Mouse (Mus musculus): ENCODE measurements around the gene Aars.

Gene Aars

GRCm38 (mm10) chr8:111092326-111092725 is 59.4 kb downstream of the Aars start, which contains the start of gene Clec18a:
Clec18a (minus strand) TSS chr8:111092426.
- in situ Hi-C loops (cut with MboI, MseI): loop anchor here in 1 of 2 experiments (5.0 kb wide), 1 partner anchor 35 kb away; the partner anchor contains the start of gene Exosc6

- in situ Hi-C loops (cut with MboI, MseI): loop anchor here in 1 of 2 experiments (5.0 kb wide), 1 partner anchor 37 kb away; the partner anchor contains the start of gene Exosc6
Observed at GRCm38 (mm10) chr8:111093865-111094718, 61.1 kb downstream of the Aars start, which contains the start of gene Pdpr. Pdpr (plus strand) TSS chr8:111094630.

GRCm38 (mm10) chr8:111094719-111095302 is 61.9 kb downstream of the Aars start:
- in situ Hi-C loops (cut with MboI, MseI): loop anchor here in 1 of 2 experiments (5.0 kb wide), 1 partner anchor 38 kb away; the partner anchor contains the start of gene Exosc6
